In the genomic region with DNA sequence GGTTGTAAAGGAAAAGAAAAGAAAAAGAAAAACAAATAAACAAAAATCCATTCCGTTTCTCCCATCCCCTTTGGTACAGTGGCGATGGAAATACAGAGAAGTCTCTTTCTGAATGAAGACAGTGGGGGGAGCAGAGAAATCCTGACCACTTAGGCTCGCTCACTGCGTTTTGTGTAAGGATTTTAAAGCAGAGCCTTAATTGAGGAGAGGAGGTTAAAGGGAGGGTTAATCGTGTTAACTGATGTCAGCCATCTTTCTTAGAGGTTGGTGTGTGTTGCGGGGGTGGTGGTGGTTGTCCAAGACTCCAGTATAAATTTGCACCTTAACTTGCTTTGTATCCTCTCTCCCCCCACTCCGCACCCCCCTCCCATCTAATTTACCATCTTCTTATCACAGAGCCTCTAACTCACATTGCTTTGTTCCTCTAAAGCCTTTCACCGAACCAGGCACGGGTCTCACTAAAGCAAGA, we compare ENCODE assay signal across 8 mouse cellular contexts. TPM values are rescaled to one million over a fixed set of nuclear protein-coding genes. Genes with fewer than 3 reads are reported as not detected.
A peak's percentile ranks its signal among the peaks of the same experiment; 100 is the strongest.
DNase-seq lines count a peak whose midpoint lies in the region; ATAC-seq and TF ChIP-seq lines count a peak whose summit lies in the region.

No protein-coding gene starts in this region.

- H3K36me3 ChIP-seq in heart, embryonic 12.5 days: peaks cover 23% of the 10 kb centered on the region
- H3K36me3 ChIP-seq in hindbrain, postnatal 0 days (ENCODE audit: insufficient read depth, low read length): 0 out of 2 replicates have a peak, but pooled peaks cover 5% of the 10 kb centered on the region
- peaks cover 20% of the 10 kb centered on the region for H3K36me3 ChIP-seq in midbrain, embryonic 12.5 days

- TF ChIP-seq POLR2A in cortical plate, adult 2 months (IDR thresholded peaks at IDR 0.05; ENCODE audit: extremely low read depth, insufficient read depth, low read length): no peak

- H3K9ac ChIP-seq in heart, embryonic 12.5 days: peak overlapping the region; percentile 74
- H3K9ac ChIP-seq in hindbrain, postnatal 0 days (replicated peaks; ENCODE audit: low read length): peak overlapping the region; percentile 46; the same call in 1 of the 2 replicates
- peak overlapping the region; percentile 59; the same call in 1 of the 2 replicates for H3K9ac ChIP-seq in midbrain, embryonic 12.5 days (replicated peaks)

- intact Hi-C loops in heart, postnatal 10 days (cut with DNase I): no loop called here
- intact Hi-C loops in left cerebral cortex, postnatal 25 days (cut with DNase I): loop anchor here (5.0 kb wide), 1 partner anchor 104 kb away; no protein-coding TSS in a partner anchor

- no peaks in the 10 kb centered on the region for H3K27me3 ChIP-seq in heart, embryonic 12.5 days (replicated peaks)
- no peaks in the 10 kb centered on the region for H3K27me3 ChIP-seq in hindbrain, postnatal 0 days (ENCODE audit: insufficient read depth, low read length)
- peaks cover 4% of the 10 kb centered on the region for H3K27me3 ChIP-seq in midbrain, embryonic 12.5 days

- no peak for DNase-seq in heart, postnatal 10 days
- DNase-seq in hindbrain, postnatal 0 days (ENCODE audit: low spot score): no peak
- DNase-seq in cerebellum, postnatal 10 days: no peak
- no peak for DNase-seq in left cerebral cortex, postnatal 25 days (ENCODE audit: low spot score in 2 of 2)
- DNase-seq in spleen, postnatal 36 days (ENCODE audit: low spot score in 2 of 2): no peak

- H3K4me1 ChIP-seq in heart, embryonic 12.5 days (replicated peaks): peaks cover 48% of the 10 kb centered on the region
- 0 out of 2 replicates have a peak, but pooled peaks cover 2% of the 10 kb centered on the region for H3K4me1 ChIP-seq in cortical plate, adult 2 months (ENCODE audit: control insufficient read depth, insufficient read depth, low read length)
- H3K4me1 ChIP-seq in hindbrain, postnatal 0 days (ENCODE audit: insufficient read depth, low read length): no peaks in the 10 kb centered on the region
- peaks cover 12% of the 10 kb centered on the region for H3K4me1 ChIP-seq in midbrain, embryonic 12.5 days

- TF ChIP-seq CTCF in cortical plate, adult 2 months (IDR thresholded peaks at IDR 0.05; ENCODE audit: extremely low read depth, insufficient read depth, low read length): no peak
- TF ChIP-seq CTCF in hindbrain, postnatal 0 days (IDR thresholded peaks at IDR 0.05; ENCODE audit: low read depth): no peak

- H3K9me3 ChIP-seq in heart, embryonic 12.5 days (replicated peaks): no peaks in the 10 kb centered on the region
- no peaks in the 10 kb centered on the region; the same call in 1 of the 2 replicates for H3K9me3 ChIP-seq in hindbrain, postnatal 0 days (ENCODE audit: low read length)
- peaks cover 4% of the 10 kb centered on the region; the same call in 1 of the 2 replicates for H3K9me3 ChIP-seq in midbrain, embryonic 12.5 days

- H3K27ac ChIP-seq in heart, embryonic 12.5 days (ENCODE audit: poor library complexity, severe bottlenecking): peak overlapping the region; percentile 98
- H3K27ac ChIP-seq in cortical plate, adult 2 months (ENCODE audit: insufficient read depth, low read length): no peak overlapping the region
- H3K27ac ChIP-seq in hindbrain, postnatal 0 days: peak overlapping the region; percentile 76; the same call in 1 of the 2 replicates
- no peak overlapping the region for H3K27ac ChIP-seq in midbrain, embryonic 12.5 days (replicated peaks)

- peak overlapping the region; percentile 98 for H3K4me2 ChIP-seq in heart, embryonic 12.5 days
- peak overlapping the region; percentile 99 for H3K4me2 ChIP-seq in hindbrain, postnatal 0 days (ENCODE audit: low read depth, low read length)
- H3K4me2 ChIP-seq in midbrain, embryonic 12.5 days (replicated peaks): peak overlapping the region; percentile 95

- WGBS in heart, embryonic 12.5 days: 35% methylated on average over 9 of the region's 9 CpGs
- WGBS in hindbrain, postnatal 0 days: 51% methylated on average over 9 of the region's 9 CpGs
- WGBS in midbrain, embryonic 12.5 days: 50% methylated on average over 9 of the region's 9 CpGs

- peak overlapping the region; percentile 87 for H3K4me3 ChIP-seq in heart, embryonic 12.5 days
- H3K4me3 ChIP-seq in cortical plate, adult 2 months (ENCODE audit: insufficient read depth, low read length): peak overlapping the region; percentile 92; the same call in 1 of the 2 replicates
- peak overlapping the region; percentile 62 for H3K4me3 ChIP-seq in hindbrain, postnatal 0 days (ENCODE audit: low read length)
- H3K4me3 ChIP-seq in midbrain, embryonic 12.5 days: peak overlapping the region; percentile 75

- no peak for ATAC-seq in heart, embryonic 12.5 days (ENCODE audit: insufficient number of reproducible peaks, low FRiP score)
- no peak for ATAC-seq in hindbrain, postnatal 0 days
- ATAC-seq in midbrain, embryonic 12.5 days (ENCODE audit: low FRiP score, low read depth): no peak

RNA-seq across cellular contexts. Expression of a gene that starts 1.0 kb away (rescaled TPM):
- 7.1 TPM in 2 replicates for polyA plus RNA-seq in heart, embryonic 12.5 days (2016; fragmentation: Nextera tagmentation; extraction: Ambion mirVana)
- total RNA-seq in heart, postnatal 10 days (2021): 10 to 100 TPM; 26.7 to 28.3 TPM
- 19.4 and 22.7 TPM in 2 replicates for polyA plus RNA-seq in cortical plate, adult 2 months (2012; rRNA removed)
- total RNA-seq in hindbrain, postnatal 0 days (2014; rRNA removed): 9.8 and 16.0 TPM in 2 replicates
- 7.4 and 7.8 TPM in 2 replicates for polyA plus RNA-seq in hindbrain, postnatal 0 days (2015; fragmentation: Nextera tagmentation; extraction: Ambion mirVana)
- 2.7 and 4.1 TPM in 2 replicates for polyA plus RNA-seq in midbrain, embryonic 12.5 days (2016; fragmentation: Nextera tagmentation; extraction: Ambion mirVana)
- total RNA-seq in left cerebral cortex, postnatal 25 days (2021): 10 to 100 TPM; 20.5 to 22.8 TPM

RNA-seq across cellular contexts. Expression of a gene that starts 10.7 kb away (rescaled TPM):
- 8.1 and 9.2 TPM in 2 replicates for polyA plus RNA-seq in heart, embryonic 12.5 days (2016; fragmentation: Nextera tagmentation; extraction: Ambion mirVana)
- total RNA-seq in heart, postnatal 10 days (2021): 10 to 100 TPM; 17.2 to 21.0 TPM
- 0.54 and 0.98 TPM in 2 replicates for polyA plus RNA-seq in cortical plate, adult 2 months (2012; rRNA removed)
- 0.90 TPM in 1 of 2 replicates, not detected in the other for total RNA-seq in hindbrain, postnatal 0 days (2014; rRNA removed)
- 2.9 and 4.2 TPM in 2 replicates for polyA plus RNA-seq in hindbrain, postnatal 0 days (2015; fragmentation: Nextera tagmentation; extraction: Ambion mirVana)
- 1.5 and 2.0 TPM in 2 replicates for polyA plus RNA-seq in midbrain, embryonic 12.5 days (2016; fragmentation: Nextera tagmentation; extraction: Ambion mirVana)
- 1 to 10 TPM in 1 of 2 experiments, under 1 TPM in 1; 0.46 to 4.2 TPM for total RNA-seq in left cerebral cortex, postnatal 25 days (2021)

RNA-seq across cellular contexts. Expression of a gene that starts 10.8 kb away (rescaled TPM):
- polyA plus RNA-seq in heart, embryonic 12.5 days (2016; fragmentation: Nextera tagmentation; extraction: Ambion mirVana): 33.0 and 33.3 TPM in 2 replicates
- 10 to 100 TPM; 73.9 to 83.5 TPM for total RNA-seq in heart, postnatal 10 days (2021)
- polyA plus RNA-seq in cortical plate, adult 2 months (2012; rRNA removed): 3.2 and 3.3 TPM in 2 replicates
- 4.6 and 6.8 TPM in 2 replicates for total RNA-seq in hindbrain, postnatal 0 days (2014; rRNA removed)
- polyA plus RNA-seq in hindbrain, postnatal 0 days (2015; fragmentation: Nextera tagmentation; extraction: Ambion mirVana): 3.7 and 4.1 TPM in 2 replicates
- polyA plus RNA-seq in midbrain, embryonic 12.5 days (2016; fragmentation: Nextera tagmentation; extraction: Ambion mirVana): 6.0 and 6.8 TPM in 2 replicates
- total RNA-seq in left cerebral cortex, postnatal 25 days (2021): 1 to 10 TPM; 6.6 to 7.3 TPM

Comparison
In these comparisons a context has a peak if more than half of its experiments do, and no peak if none do; other contexts are left out.
1. H3K27ac ChIP-seq: peak in heart, embryonic 12.5 days (single experiment) and hindbrain, postnatal 0 days (single experiment); none in cortical plate, adult 2 months (single experiment) and midbrain, embryonic 12.5 days (single experiment).
2. Peak in every context shown above with its lines, with median percentiles within 50 percentile points of each other: H3K4me2 ChIP-seq, H3K4me3 ChIP-seq and H3K9ac ChIP-seq.